Mouse (Mus musculus) ES-Bruce4 (cell line): ENCODE measurements around the gene Cfap299. TPM values are rescaled to one million over a fixed set of nuclear protein-coding genes. Genes with fewer than 3 reads are reported as not detected.

Experiments used
- H3K27ac ChIP-seq: 2 replicates; pipeline ENCODE4 v1.5.1; 2012; ENCODE audit warnings: low read length, inconsistent platforms; ENCODE audit not compliant: insufficient read depth
- H3K27me3 ChIP-seq: 2 replicates; pipeline ENCODE4 v1.6.1; 2012; ENCODE audit warnings: mild to moderate bottlenecking, low read length, inconsistent platforms; ENCODE audit not compliant: control insufficient read depth, poor library complexity, insufficient read depth, severe bottlenecking
- H3K36me3 ChIP-seq: 2 replicates; pipeline ENCODE4 v1.6.1; 2012; ENCODE audit warnings: inconsistent platforms, mild to moderate bottlenecking, low read length, moderate library complexity; ENCODE audit not compliant: control insufficient read depth, poor library complexity, insufficient read depth, severe bottlenecking
- H3K4me1 ChIP-seq: one replicate; pipeline ENCODE4 v1.8.1; 2011; ENCODE audit warnings: low read length; ENCODE audit not compliant: control insufficient read depth, insufficient read depth
- H3K4me3 ChIP-seq: 2 replicates; pipeline ENCODE4 v1.5.1; 2011; ENCODE audit warnings: low read depth, mild to moderate bottlenecking, low read length
- H3K9ac ChIP-seq: 2 replicates; pipeline ENCODE4 v1.6.1; 2012; ENCODE audit warnings: low read depth, mild to moderate bottlenecking, inconsistent platforms; ENCODE audit not compliant: poor library complexity, severe bottlenecking
- H3K9me3 ChIP-seq: replicated peaks from 2 replicates; pipeline ENCODE4 v1.6.1; 2012; ENCODE audit warnings: mild to moderate bottlenecking, low read length, inconsistent platforms; ENCODE audit not compliant: control insufficient read depth, poor library complexity, insufficient read depth, severe bottlenecking
- CTCF ChIP-seq: IDR thresholded peaks from one replicate; pipeline ENCODE4 v1.8.1; 2011; ENCODE audit warnings: low read depth, low read length
- EP300 ChIP-seq: IDR thresholded peaks from 2 replicates; pipeline ENCODE4 v1.6.1; 2011; ENCODE audit warnings: low read depth, low read length; ENCODE audit not compliant: insufficient read depth
- POLR2A ChIP-seq: IDR thresholded peaks from one replicate; pipeline ENCODE4 v1.8.1; 2011; ENCODE audit warnings: low read length; ENCODE audit not compliant: insufficient read depth
- polyA plus RNA-seq: library from polyadenylated mRNA; stranded (reverse); fragments of >200 nt; gene quantifications from 2 replicates; pipeline ENCODE4 v1.2.4, GENCODE M21; 2011; ENCODE audit warnings: low read depth; ENCODE audit not compliant: missing spikeins, insufficient read depth, insufficient read length

Cfap299 gene
- polyA plus RNA-seq, 1 experiment, result 1.2 TPM

DNA sequence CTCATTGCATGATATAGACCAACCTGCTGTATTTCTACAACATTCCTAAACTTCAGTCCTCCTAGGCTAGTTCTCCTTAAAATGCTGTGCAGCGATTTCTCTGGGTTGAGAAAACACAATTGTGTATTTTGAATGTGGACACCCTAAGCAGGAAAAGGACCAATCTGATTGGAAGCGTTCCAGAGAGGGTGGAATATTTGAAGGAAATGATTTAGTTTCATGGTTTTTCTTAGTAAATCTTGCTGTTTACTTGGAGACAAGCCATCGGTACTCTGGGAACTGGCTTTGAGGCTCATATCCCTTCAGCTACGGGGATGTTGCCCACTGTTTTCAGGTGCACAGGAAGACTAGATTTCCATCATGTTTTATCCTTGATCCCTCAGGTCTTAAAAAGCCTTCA, 288.3 kb downstream of the Cfap299 start:
- TF ChIP-seq EP300, result no peak
- no peak for TF ChIP-seq CTCF
- no peak for TF ChIP-seq POLR2A
- Histone ChIP-seq H3K36me3 (no peaks in the 10 kb centered on the region), H3K27ac (no peak overlapping the region), H3K4me3 (no peak overlapping the region), H3K4me1 (no peaks in the 10 kb centered on the region), H3K27me3 (no peaks in the 10 kb centered on the region), H3K9me3 (no peaks in the 10 kb centered on the region), H3K9ac (no peak overlapping the region)

DNA sequence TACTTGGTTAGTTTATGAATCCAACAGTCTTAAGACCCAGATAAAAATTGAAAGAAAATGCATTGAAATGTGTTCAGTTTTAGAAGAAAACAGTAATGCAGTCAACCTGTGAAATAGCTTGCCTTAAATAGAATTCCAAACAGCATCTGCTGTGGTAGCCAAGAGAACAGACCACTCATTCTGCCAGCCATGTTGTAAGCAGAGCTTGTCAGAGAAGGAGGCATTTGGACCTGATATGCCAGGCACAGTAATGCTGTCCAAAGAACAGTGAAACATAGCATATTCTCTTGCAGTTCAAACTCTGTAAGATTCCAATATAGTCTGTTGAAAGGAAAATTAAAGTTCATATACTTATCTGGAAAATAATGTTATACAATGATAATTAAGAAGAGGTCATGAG, 321.2 kb downstream of the Cfap299 start:
- Histone ChIP-seq H3K36me3 (no peaks in the 10 kb centered on the region), H3K4me1 (no peaks in the 10 kb centered on the region), H3K27me3 (no peaks in the 10 kb centered on the region), H3K27ac (no peak overlapping the region), H3K4me3 (no peak overlapping the region), H3K9ac (no peak overlapping the region), H3K9me3 (no peaks in the 10 kb centered on the region)
- no peak for TF ChIP-seq POLR2A
- no peak for TF ChIP-seq CTCF
- no peak for TF ChIP-seq EP300

DNA sequence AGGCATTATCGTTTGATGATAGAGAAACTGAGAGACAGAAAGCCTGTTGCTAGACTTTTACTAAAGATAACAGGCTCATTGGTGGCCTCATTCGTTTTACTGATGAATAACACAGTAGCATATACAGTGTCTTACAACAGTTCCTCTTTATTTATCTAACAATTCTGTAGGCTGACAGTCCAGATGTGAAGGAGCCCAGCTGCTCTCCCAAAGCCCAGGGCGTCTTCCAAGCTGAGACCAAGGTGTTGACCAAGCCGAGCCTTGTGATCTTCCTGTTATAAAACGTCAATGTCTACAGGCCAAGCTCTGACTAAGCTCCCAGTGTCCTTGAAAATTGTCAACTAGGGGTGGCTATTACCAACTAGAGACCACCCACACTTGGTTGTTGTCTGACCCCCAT, 321.9 kb downstream of the Cfap299 start:
- Histone ChIP-seq H3K4me1 (no peaks in the 10 kb centered on the region), H3K36me3 (no peaks in the 10 kb centered on the region), H3K9me3 (no peaks in the 10 kb centered on the region), H3K27ac (no peak overlapping the region), H3K27me3 (no peaks in the 10 kb centered on the region), H3K4me3 (no peak overlapping the region), H3K9ac (no peak overlapping the region)
- no peak for TF ChIP-seq POLR2A
- no peak for TF ChIP-seq CTCF
- no peak for TF ChIP-seq EP300

DNA sequence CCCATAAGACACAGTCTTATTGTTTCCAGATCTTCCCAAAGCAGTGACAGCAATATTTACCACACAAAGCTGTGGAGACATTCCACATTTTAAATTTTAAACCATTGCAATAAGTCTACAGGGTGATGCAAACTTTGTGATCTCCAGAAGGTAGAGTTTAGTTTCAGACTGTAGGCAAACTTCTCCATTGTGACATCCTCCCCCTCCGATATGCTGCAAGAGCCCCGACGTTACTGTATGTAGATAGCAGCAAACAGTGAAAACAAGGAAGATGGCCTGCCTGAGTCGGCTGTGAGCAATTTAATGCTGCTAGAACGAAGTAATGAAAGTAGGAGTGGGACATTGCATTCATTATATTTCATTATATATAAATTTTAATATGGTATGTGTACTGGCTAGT, 359.1 kb downstream of the Cfap299 start:
- H3K27ac ChIP-seq, result no peak overlapping the region
- H3K9me3 ChIP-seq, result no peaks in the 10 kb centered on the region
- H3K27me3 ChIP-seq, result no peaks in the 10 kb centered on the region
- TF ChIP-seq CTCF (no peak), EP300 (no peak), POLR2A (no peak)
- H3K4me3 ChIP-seq, result no peak overlapping the region
- H3K4me1 ChIP-seq, result no peaks in the 10 kb centered on the region
- H3K9ac ChIP-seq, result no peak overlapping the region
- H3K36me3 ChIP-seq, result no peaks in the 10 kb centered on the region

DNA sequence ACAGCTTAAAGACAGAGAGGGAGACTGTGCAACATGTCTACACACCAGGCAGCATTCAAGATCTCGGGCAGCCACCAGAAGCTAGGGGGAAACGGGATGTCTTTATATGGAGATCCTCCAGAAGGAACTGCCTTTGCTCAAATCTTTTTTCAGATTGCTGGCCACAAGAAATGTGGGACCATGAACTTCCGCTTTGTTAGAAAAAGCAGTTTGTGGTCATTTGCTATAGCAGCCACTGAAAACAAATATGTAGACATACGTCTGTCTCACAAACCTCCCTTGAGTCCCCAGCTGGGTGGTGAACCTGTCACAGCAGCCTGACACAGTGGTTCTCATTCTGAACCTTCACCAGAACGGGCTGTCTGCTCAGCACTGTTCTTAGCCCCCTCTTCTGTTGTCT, 363.0 kb downstream of the Cfap299 start:
- no peak overlapping the region for H3K9ac ChIP-seq
- H3K36me3 ChIP-seq, result no peaks in the 10 kb centered on the region
- H3K4me1 ChIP-seq, result no peaks in the 10 kb centered on the region
- no peaks in the 10 kb centered on the region for H3K27me3 ChIP-seq
- TF ChIP-seq POLR2A, result no peak
- H3K4me3 ChIP-seq, result no peak overlapping the region
- no peak overlapping the region for H3K27ac ChIP-seq
- no peaks in the 10 kb centered on the region for H3K9me3 ChIP-seq

DNA sequence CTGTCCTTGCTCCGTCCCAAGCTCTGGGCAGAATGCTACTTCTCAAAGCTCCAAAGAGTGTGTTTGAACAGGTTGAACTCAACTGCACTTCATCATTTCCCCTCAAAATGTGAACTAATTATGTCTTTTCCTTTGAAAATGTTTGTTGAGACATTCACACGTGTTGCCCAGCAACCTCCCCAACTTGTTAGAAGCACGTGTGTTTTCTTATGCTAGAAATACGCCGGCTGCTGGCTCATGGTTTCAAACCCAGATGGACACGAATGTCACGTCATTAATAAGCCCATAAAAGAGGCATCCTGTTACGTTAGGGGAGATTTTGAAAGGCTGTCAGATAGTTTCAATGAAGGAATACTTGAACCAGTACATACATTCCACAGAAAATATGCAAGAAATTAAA, 367.2 kb downstream of the Cfap299 start:
- Histone ChIP-seq H3K4me1 (no peaks in the 10 kb centered on the region), H3K4me3 (no peak overlapping the region), H3K9me3 (no peaks in the 10 kb centered on the region), H3K27ac (no peak overlapping the region), H3K27me3 (no peaks in the 10 kb centered on the region), H3K9ac (no peak overlapping the region), H3K36me3 (no peaks in the 10 kb centered on the region)
- TF ChIP-seq EP300 (no peak), POLR2A (no peak), CTCF (no peak)
